Mouse (Mus musculus): ENCODE results near the gene Trim30d. TPM values are rescaled to one million over a fixed set of nuclear protein-coding genes. Genes with fewer than 3 reads are reported as not detected.
A peak's percentile ranks its signal among the peaks of the same experiment; 100 is the strongest.
"Not testable (repeated sequence)": the region's sequence is repeated elsewhere in the genome, so short reads cannot be mapped to it uniquely, and the experiment has no call there.

Gene Trim30d
- total RNA-seq (2014; fragmentation: Nextera tagmentation): 3.2 and 9.3 TPM in 2 replicates
- 5.0 and 8.8 TPM in 2 replicates for total RNA-seq (2017)

DNA sequence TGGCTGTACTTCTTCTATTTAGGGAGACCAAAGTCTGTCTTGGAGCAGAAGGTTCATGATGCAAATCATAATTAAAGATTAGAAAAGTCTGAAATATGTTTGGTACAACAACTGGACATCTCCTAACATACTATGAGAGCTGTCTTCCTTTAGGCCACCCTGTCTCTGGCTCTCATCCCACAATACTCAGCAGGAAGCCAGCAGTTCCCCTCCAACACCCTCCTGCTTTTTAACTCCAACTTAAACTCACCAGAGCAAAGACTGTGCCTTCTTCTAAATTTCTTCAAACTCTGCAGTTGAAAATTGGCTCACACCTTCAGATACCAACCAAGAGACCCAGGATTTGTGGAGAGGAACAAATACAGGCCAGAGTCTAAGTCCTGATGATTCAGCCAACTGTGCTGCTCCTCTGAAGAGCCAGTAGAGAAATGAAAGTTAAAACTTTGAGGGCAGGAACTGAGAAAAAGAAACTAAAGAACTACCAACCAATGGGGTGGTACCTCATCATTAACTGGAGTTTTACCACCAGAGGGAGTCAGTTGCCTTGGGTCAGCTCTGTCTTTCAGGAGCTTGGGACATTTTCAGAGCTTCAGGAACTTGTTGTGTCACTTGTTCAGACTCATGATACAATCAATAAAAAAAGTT, at the start of gene Trim30d:
Trim30d (minus strand) TSS at position 429 of the 645 bp plus-strand sequence.
- peak; percentile 100 for ATAC-seq (replicated peaks; ENCODE audit: low FRiP score, low TSS enrichment, poor library complexity, severe bottlenecking)

DNA sequence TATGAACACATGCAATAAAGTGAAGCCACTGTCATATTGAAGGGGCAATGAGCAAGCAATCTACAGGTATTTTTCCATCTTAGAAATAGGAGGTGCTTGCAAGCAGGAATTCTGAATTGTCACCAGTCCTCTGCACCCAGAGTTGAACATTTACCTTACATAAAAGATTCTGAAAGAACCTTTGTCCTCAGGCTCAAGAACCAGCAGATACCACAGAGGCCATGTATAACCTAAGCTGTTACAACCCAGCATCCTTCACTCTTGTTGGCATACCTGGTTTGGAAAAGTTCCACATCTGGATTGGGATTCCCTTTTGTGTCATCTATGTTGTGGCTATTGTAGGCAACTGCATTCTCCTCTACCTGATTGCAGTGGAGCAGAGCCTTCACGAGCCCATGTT, 45.1 kb upstream of the Trim30d start:
- no peak for ATAC-seq (replicated peaks; ENCODE audit: low FRiP score, low TSS enrichment, poor library complexity, severe bottlenecking)

DNA sequence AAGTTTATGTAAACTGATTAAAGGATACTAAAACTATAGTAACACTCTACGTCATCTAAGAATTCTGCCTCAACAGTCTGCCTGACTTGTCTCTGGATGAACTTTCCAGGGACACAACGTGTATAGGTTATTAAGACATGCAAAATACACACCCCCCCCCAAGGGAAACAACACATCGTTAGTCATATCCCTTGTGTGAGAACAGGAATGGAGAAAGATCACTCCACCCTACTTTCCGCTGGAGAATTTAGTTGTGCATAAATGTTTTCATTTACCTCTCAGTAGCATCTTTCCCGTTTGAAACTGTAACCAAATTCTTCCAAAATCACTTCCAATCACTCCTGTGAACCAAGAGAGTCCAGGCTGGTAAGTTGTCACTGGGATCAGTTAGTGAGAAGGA, 42.2 kb upstream of the Trim30d start, which contains the start of gene Olfr651:
Olfr651 (plus strand) TSS at position 301 of the 400 bp plus-strand sequence.
- ATAC-seq (replicated peaks; ENCODE audit: low FRiP score, low TSS enrichment, poor library complexity, severe bottlenecking): no peak

DNA sequence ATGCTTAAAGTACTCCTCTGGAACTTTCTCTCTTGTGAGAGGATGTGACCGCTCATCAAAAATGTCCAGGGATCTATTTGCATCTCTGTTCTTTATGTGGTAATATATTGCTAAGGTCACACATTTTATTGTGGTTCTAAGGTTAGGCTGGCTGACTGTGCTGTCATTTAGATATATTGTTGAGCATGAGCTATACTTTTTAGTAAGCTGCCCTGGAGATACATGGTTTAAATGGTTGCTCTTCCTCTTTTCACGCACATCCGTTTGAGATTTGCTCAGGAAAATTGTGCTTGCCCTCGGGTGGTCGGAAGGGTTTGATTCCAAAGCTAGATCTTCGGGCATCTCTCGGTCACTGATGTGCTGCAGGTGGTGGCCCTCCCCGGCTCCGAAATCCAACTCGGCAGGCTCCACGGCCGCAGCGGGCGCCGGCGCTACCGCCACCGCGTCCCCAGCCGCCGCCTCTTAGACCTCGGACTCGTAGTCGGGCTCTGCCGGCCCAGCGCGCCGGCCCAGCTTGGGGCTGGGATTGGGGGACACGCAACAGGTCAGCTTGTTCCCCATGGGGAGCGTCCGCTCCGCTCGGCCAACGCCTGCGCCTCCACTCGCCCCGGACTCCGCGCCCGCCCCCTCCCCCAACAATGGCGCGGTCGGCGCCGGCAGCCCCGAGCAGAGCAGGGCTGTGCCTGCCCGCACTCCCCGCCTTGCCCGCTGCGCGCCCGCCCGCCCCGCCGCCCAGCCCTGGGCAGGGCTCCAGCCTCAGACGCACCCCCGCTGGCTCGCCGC, 5.9 kb downstream of the Trim30d start:
- ATAC-seq (replicated peaks; ENCODE audit: low FRiP score, low TSS enrichment, poor library complexity, severe bottlenecking): 0 out of 2 replicates have a peak, but pooled peaks have one; percentile 22

DNA sequence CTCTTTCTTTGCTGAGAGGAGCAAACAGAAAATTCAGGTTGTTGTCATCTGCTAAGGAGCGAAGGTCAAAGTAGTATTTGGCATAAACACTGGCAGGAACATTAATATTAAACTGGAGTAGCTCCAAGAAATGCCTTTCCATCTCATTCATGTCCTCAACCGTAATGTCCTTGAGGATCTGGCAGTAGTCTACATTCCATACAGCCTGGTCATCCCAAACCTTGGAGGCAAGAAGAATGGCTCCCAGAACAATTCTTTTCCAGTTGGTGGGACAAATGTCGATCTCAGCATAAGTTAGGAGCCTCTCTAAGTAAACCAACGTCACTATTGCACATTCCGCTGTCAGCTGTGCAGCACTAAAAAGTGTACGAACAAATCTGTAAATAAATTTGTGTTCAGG, 6.5 kb downstream of the Trim30d start:
- ATAC-seq (replicated peaks; ENCODE audit: low FRiP score, low TSS enrichment, poor library complexity, severe bottlenecking): not testable (repeated sequence)

DNA sequence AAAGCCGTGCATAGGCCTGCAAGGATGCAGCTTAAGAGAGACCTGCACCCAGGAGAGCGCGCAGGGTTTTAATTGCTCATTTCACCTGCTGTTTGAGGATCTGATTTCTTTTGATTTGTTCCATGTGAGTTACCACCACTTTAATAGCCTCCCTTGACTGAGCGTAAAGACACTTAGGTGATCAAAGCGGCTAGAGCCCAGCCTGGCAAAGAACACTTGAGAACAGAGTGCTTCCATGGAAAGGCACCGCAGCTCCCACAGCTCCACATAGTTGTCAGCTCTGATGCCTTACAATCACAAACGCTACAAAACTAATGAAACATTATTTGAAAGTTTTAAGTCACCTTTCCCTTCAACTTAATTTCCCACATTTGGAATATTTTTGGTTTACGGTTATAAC, 8.2 kb downstream of the Trim30d start:
- ATAC-seq (replicated peaks; ENCODE audit: low FRiP score, low TSS enrichment, poor library complexity, severe bottlenecking): not testable (repeated sequence)

DNA sequence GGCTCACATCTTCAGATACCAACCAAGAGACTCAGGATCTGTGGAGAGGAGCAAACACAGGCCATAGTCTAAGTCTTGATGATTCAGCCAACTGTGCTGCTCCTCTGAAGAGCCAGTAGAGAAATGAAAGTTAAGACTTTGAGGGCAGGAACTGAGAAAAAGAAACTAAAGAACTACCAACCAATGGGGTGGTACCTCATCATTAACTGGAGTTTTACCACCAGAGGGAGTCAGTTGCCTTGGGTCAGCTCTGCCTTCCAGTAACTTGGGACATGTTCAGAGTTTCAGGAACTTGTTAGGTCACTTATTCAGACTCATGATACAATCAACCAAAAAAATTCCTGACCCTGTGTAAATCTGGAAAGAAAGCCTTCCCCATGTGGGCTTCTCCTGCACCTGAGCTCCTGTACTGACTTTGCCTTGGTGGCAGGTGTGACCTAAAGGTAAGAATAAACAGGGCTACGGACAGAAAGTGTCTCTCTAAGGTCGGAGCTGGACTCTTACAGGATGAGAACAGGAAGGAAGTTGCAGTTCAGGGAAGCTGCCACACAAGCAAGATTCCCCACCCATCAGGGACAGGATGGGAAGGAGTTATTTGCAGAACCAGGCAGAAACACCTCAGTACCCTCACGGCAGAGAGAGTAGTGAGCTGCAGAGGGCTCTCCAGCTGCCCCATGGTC, 42.4 kb downstream of the Trim30d start, which contains the start of gene Trim30a:
Trim30a (minus strand) TSS at position 129 of the 680 bp plus-strand sequence.
- peak; percentile 99 for ATAC-seq (replicated peaks; ENCODE audit: low FRiP score, low TSS enrichment, poor library complexity, severe bottlenecking)

DNA sequence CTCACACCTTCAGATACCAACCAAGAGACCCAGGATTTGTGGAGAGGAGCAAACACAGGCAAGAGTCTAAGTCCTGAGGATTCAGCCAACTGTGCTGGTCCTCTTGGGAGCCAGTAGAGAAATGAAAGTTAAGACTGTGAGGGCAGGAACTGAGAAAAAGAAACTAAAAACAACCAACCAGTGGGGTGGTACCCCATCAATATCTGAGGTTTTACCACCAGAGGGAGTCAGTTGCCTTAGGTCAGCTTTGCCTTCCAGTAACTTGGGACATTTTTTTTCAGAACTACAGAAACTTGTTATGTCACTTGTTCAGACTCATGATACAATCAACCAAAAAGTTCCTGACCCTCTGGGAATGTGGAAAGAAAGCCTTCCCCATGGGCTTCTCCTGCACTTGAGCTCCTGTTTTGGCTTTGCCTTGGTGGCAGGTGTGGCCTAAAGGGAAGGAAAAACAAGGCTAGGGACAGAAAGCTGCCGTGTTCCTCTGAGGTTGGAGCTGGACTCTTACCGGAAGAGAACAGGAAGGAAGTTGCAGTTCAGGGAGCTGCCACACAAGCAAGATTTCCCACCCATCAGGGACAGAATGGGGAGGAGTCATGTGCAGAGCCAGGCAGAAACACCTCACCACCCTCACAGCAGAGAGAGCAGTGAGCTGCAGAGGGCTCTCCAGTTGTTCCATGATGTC, 61.5 kb downstream of the Trim30d start:
- peak; percentile 96 for ATAC-seq (replicated peaks; ENCODE audit: low FRiP score, low TSS enrichment, poor library complexity, severe bottlenecking)

Other genes starting within 250 kb of the Trim30d start
- 3.0 and 4.3 TPM in 2 replicates for gene Trim5, start 219.8 kb downstream of the Trim30d start, total RNA-seq (2014; fragmentation: Nextera tagmentation)
- gene Trim5, start 219.8 kb downstream of the Trim30d start, total RNA-seq (2017): 2.8 and 4.8 TPM in 2 replicates
- gene Trim12a, start 192.4 kb downstream of the Trim30d start, total RNA-seq (2014; fragmentation: Nextera tagmentation): 32.7 and 55.7 TPM in 2 replicates
- 52.1 and 54.5 TPM in 2 replicates for gene Trim12a, start 192.4 kb downstream of the Trim30d start, total RNA-seq (2017)
- not detected in 2 replicates for gene Trim34b, start 178.4 kb downstream of the Trim30d start, total RNA-seq (2014; fragmentation: Nextera tagmentation)
- gene Trim34b, start 178.4 kb downstream of the Trim30d start, total RNA-seq (2017): not detected in 2 replicates
- gene Trim12c, start 154.5 kb downstream of the Trim30d start, total RNA-seq (2014; fragmentation: Nextera tagmentation): 9.0 and 9.2 TPM in 2 replicates
- gene Trim12c, start 154.5 kb downstream of the Trim30d start, total RNA-seq (2017): 13.4 and 22.0 TPM in 2 replicates
- 0.79 and 0.89 TPM in 2 replicates for gene Trim30b, start 138.0 kb downstream of the Trim30d start, total RNA-seq (2014; fragmentation: Nextera tagmentation)
- 0.23 TPM in 1 of 2 replicates, not detected in the other for gene Trim30b, start 138.0 kb downstream of the Trim30d start, total RNA-seq (2017)
- not detected in 2 replicates for gene Trim30c, start 107.0 kb downstream of the Trim30d start, total RNA-seq (2014; fragmentation: Nextera tagmentation)
- gene Trim30c, start 107.0 kb downstream of the Trim30d start, total RNA-seq (2017): 0.95 TPM in 1 of 2 replicates, not detected in the other
- gene Trim30a, start 42.7 kb downstream of the Trim30d start, total RNA-seq (2014; fragmentation: Nextera tagmentation): 12.1 and 18.8 TPM in 2 replicates
- 16.0 and 17.6 TPM in 2 replicates for gene Trim30a, start 42.7 kb downstream of the Trim30d start, total RNA-seq (2017)
- not detected in 2 replicates for gene Olfr651, start 42.3 kb upstream of the Trim30d start, total RNA-seq (2014; fragmentation: Nextera tagmentation)
- gene Olfr651, start 42.3 kb upstream of the Trim30d start, total RNA-seq (2017): not detected in 2 replicates
- gene Olfr652, start 53.1 kb upstream of the Trim30d start, total RNA-seq (2014; fragmentation: Nextera tagmentation): not detected in 2 replicates
- gene Olfr652, start 53.1 kb upstream of the Trim30d start, total RNA-seq (2017): not detected in 2 replicates
- not detected in 2 replicates for gene Olfr653, start 69.5 kb upstream of the Trim30d start, total RNA-seq (2014; fragmentation: Nextera tagmentation)
- not detected in 2 replicates for gene Olfr653, start 69.5 kb upstream of the Trim30d start, total RNA-seq (2017)
- not detected in 2 replicates for gene Olfr654, start 79.2 kb upstream of the Trim30d start, total RNA-seq (2014; fragmentation: Nextera tagmentation)
- gene Olfr654, start 79.2 kb upstream of the Trim30d start, total RNA-seq (2017): not detected in 2 replicates
- not detected in 2 replicates for gene Olfr655, start 93.9 kb upstream of the Trim30d start, total RNA-seq (2014; fragmentation: Nextera tagmentation)
- 1.8 TPM in 1 of 2 replicates, not detected in the other for gene Olfr655, start 93.9 kb upstream of the Trim30d start, total RNA-seq (2017)
- not detected in 2 replicates for gene Olfr656, start 106.1 kb upstream of the Trim30d start, total RNA-seq (2014; fragmentation: Nextera tagmentation)
- gene Olfr656, start 106.1 kb upstream of the Trim30d start, total RNA-seq (2017): not detected in 2 replicates
- not detected in 2 replicates for gene Olfr657, start 116.9 kb upstream of the Trim30d start, total RNA-seq (2014; fragmentation: Nextera tagmentation)
- not detected in 2 replicates for gene Olfr657, start 116.9 kb upstream of the Trim30d start, total RNA-seq (2017)
- 0.67 TPM in 1 of 2 replicates, not detected in the other for gene Olfr658, start 139.5 kb upstream of the Trim30d start, total RNA-seq (2014; fragmentation: Nextera tagmentation)
- not detected in 2 replicates for gene Olfr658, start 139.5 kb upstream of the Trim30d start, total RNA-seq (2017)
- gene Olfr659, start 158.9 kb upstream of the Trim30d start, total RNA-seq (2014; fragmentation: Nextera tagmentation): not detected in 2 replicates
- not detected in 2 replicates for gene Olfr659, start 158.9 kb upstream of the Trim30d start, total RNA-seq (2017)
- not detected in 2 replicates for gene Olfr661, start 178.7 kb upstream of the Trim30d start, total RNA-seq (2014; fragmentation: Nextera tagmentation)
- not detected in 2 replicates for gene Olfr661, start 178.7 kb upstream of the Trim30d start, total RNA-seq (2017)

Data from megakaryocyte-erythroid progenitor cell, adult 5-6 weeks (primary cell).